9 mouse cellular contexts compared by ENCODE assay signal in the genomic region with DNA sequence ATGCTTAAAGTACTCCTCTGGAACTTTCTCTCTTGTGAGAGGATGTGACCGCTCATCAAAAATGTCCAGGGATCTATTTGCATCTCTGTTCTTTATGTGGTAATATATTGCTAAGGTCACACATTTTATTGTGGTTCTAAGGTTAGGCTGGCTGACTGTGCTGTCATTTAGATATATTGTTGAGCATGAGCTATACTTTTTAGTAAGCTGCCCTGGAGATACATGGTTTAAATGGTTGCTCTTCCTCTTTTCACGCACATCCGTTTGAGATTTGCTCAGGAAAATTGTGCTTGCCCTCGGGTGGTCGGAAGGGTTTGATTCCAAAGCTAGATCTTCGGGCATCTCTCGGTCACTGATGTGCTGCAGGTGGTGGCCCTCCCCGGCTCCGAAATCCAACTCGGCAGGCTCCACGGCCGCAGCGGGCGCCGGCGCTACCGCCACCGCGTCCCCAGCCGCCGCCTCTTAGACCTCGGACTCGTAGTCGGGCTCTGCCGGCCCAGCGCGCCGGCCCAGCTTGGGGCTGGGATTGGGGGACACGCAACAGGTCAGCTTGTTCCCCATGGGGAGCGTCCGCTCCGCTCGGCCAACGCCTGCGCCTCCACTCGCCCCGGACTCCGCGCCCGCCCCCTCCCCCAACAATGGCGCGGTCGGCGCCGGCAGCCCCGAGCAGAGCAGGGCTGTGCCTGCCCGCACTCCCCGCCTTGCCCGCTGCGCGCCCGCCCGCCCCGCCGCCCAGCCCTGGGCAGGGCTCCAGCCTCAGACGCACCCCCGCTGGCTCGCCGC. TPM values are rescaled to one million over a fixed set of nuclear protein-coding genes. Genes with fewer than 3 reads are reported as not detected.
A peak's percentile ranks its signal among the peaks of the same experiment; 100 is the strongest.
DNase-seq lines count a peak whose midpoint lies in the region; ATAC-seq and TF ChIP-seq lines count a peak whose summit lies in the region.
"Had no signal": no experiment of that assay in that cellular context is flagged by ENCODE, and none has a peak within 500 bp of the region (broad histone marks: within the 10 kb centered on the region; RNA-seq: fewer than 3 reads in every experiment).

No protein-coding gene starts in this region.

- H3K9ac ChIP-seq in embryonic facial prominence, embryonic 14.5 days (ENCODE audit: low read depth, low read length): peak overlapping the region; percentile 61
- peak overlapping the region; percentile 57 for H3K9ac ChIP-seq in hindbrain, embryonic 14.5 days
- 0 out of 2 replicates have a peak overlapping the region, but pooled peaks have one; percentile 19 for H3K9ac ChIP-seq in lung, postnatal 0 days (replicated peaks; ENCODE audit: low read depth)

- peak; percentile 3 for DNase-seq in left cerebral cortex, postnatal 4 days
- no peak for DNase-seq in left cerebral cortex, postnatal 14 days (ENCODE audit: low spot score in 2 of 2)
- DNase-seq in embryonic facial prominence, embryonic 14.5 days (ENCODE audit: low spot score): peak; percentile 3
- DNase-seq in hindbrain, embryonic 14.5 days (ENCODE audit: low spot score): peak; percentile 30
- DNase-seq in lung, postnatal 0 days (ENCODE audit: low spot score): peak; percentile 21
- no peak for DNase-seq in cerebellum, adult 18-20 months

- peak overlapping the region; percentile 59 for H3K4me2 ChIP-seq in embryonic facial prominence, embryonic 14.5 days (ENCODE audit: low read depth, low read length)
- H3K4me2 ChIP-seq in hindbrain, embryonic 14.5 days (replicated peaks): peak overlapping the region; percentile 64
- H3K4me2 ChIP-seq in lung, postnatal 0 days (replicated peaks; ENCODE audit: low read depth, low read length): peak overlapping the region; percentile 62

- intact Hi-C loops in left cerebral cortex, postnatal 4 days (cut with DNase I): no loop called here
- intact Hi-C loops in left cerebral cortex, postnatal 14 days (cut with DNase I): no loop called here

- H3K9me3 ChIP-seq in embryonic facial prominence, embryonic 14.5 days (ENCODE audit: control insufficient read depth, low read length): no peaks in the 10 kb centered on the region
- H3K9me3 ChIP-seq in hindbrain, embryonic 14.5 days (ENCODE audit: control insufficient read depth, low read length): no peaks in the 10 kb centered on the region
- H3K9me3 ChIP-seq in lung, postnatal 0 days (ENCODE audit: low read length): no peaks in the 10 kb centered on the region

- H3K4me3 ChIP-seq in embryonic facial prominence, embryonic 14.5 days (ENCODE audit: low read depth, low read length): peak overlapping the region; percentile 47
- H3K4me3 ChIP-seq in hindbrain, embryonic 14.5 days (replicated peaks; ENCODE audit: low read length): peak overlapping the region; percentile 47
- H3K4me3 ChIP-seq in lung, postnatal 0 days (ENCODE audit: low read depth, low read length): peak overlapping the region; percentile 43
- peak overlapping the region; percentile 78 for H3K4me3 ChIP-seq in testis, adult 2 months (ENCODE audit: control insufficient read depth, low read depth, low read length)

- TF ChIP-seq EP300 in lung, postnatal 0 days (IDR thresholded peaks at IDR 0.05): no peak

- H3K27me3 ChIP-seq in embryonic facial prominence, embryonic 14.5 days (replicated peaks; ENCODE audit: control insufficient read depth, insufficient read depth, low read length): no peaks in the 10 kb centered on the region
- no peaks in the 10 kb centered on the region for H3K27me3 ChIP-seq in hindbrain, embryonic 14.5 days (ENCODE audit: control insufficient read depth, insufficient read depth, low read length)
- no peaks in the 10 kb centered on the region for H3K27me3 ChIP-seq in lung, postnatal 0 days (replicated peaks; ENCODE audit: insufficient read depth, low read length)
- no peaks in the 10 kb centered on the region for H3K27me3 ChIP-seq in testis, adult 2 months (ENCODE audit: control insufficient read depth, insufficient read depth, low read length)

- TF ChIP-seq CTCF in lung, postnatal 0 days (IDR thresholded peaks at IDR 0.05): no peak
- no peak for TF ChIP-seq CTCF in testis, adult 2 months (IDR thresholded peaks at IDR 0.05; ENCODE audit: control insufficient read depth, insufficient read depth, insufficient replicate concordance, low read depth, low read length)

- no peak overlapping the region for H3K27ac ChIP-seq in embryonic facial prominence, embryonic 14.5 days (replicated peaks; ENCODE audit: low read depth, low read length)
- no peak overlapping the region for H3K27ac ChIP-seq in hindbrain, embryonic 14.5 days
- no peak overlapping the region for H3K27ac ChIP-seq in lung, postnatal 0 days (ENCODE audit: low read length)
- H3K27ac ChIP-seq in testis, adult 2 months (ENCODE audit: control insufficient read depth, insufficient read depth, low read depth, low read length): no peak overlapping the region

- peak; percentile 82 for ATAC-seq in embryonic facial prominence, embryonic 14.5 days (ENCODE audit: low read depth)
- peak; percentile 94 for ATAC-seq in hindbrain, embryonic 14.5 days (ENCODE audit: low FRiP score)
- ATAC-seq in lung, postnatal 0 days: peak; percentile 91
- no peak for ATAC-seq in inflammation-experienced regulatory T-cells, adult 6 months

- WGBS in embryonic facial prominence, embryonic 14.5 days: 4% methylated on average over 27 of the region's 59 CpGs
- 3% methylated on average over 59 of the region's 59 CpGs for WGBS in hindbrain, embryonic 14.5 days
- 3% methylated on average over 39 of the region's 59 CpGs for WGBS in lung, postnatal 0 days

- TF ChIP-seq POLR2A in testis, adult 2 months (IDR thresholded peaks at IDR 0.05; ENCODE audit: control insufficient read depth, low read depth, low read length): no peak

- no peaks in the 10 kb centered on the region for H3K36me3 ChIP-seq in embryonic facial prominence, embryonic 14.5 days (ENCODE audit: control insufficient read depth, insufficient read depth, low read length)
- H3K36me3 ChIP-seq in hindbrain, embryonic 14.5 days (replicated peaks; ENCODE audit: control insufficient read depth, insufficient read depth): no peaks in the 10 kb centered on the region
- no peaks in the 10 kb centered on the region for H3K36me3 ChIP-seq in lung, postnatal 0 days (ENCODE audit: insufficient read depth, low read length)
- no peaks in the 10 kb centered on the region for H3K36me3 ChIP-seq in testis, adult 2 months (ENCODE audit: control insufficient read depth, insufficient read depth, low read length)

- no peaks in the 10 kb centered on the region for H3K4me1 ChIP-seq in embryonic facial prominence, embryonic 14.5 days (ENCODE audit: control insufficient read depth, insufficient read depth, low read length)
- H3K4me1 ChIP-seq in hindbrain, embryonic 14.5 days (replicated peaks; ENCODE audit: control insufficient read depth, insufficient read depth, low read length): no peaks in the 10 kb centered on the region
- no peaks in the 10 kb centered on the region for H3K4me1 ChIP-seq in lung, postnatal 0 days (ENCODE audit: insufficient read depth, low read depth, low read length)
- H3K4me1 ChIP-seq in testis, adult 2 months (ENCODE audit: control insufficient read depth, insufficient read depth, low read length): peaks cover 3% of the 10 kb centered on the region

RNA-seq across cellular contexts. Expression of a gene that starts 5.9 kb away (rescaled TPM):
- under 1 TPM in 1 of 2 experiments, not detected in 1; 0.30 TPM for total RNA-seq in left cerebral cortex, postnatal 4 days (2021)
- under 1 TPM; 0.21 to 0.55 TPM for total RNA-seq in left cerebral cortex, postnatal 14 days (2021)
- 0.87 and 1.4 TPM in 2 replicates for polyA plus RNA-seq in embryonic facial prominence, embryonic 14.5 days (2014; fragmentation: Nextera tagmentation; extraction: Ambion mirVana)
- polyA plus RNA-seq in hindbrain, embryonic 14.5 days (2014; fragmentation: Nextera tagmentation; extraction: Ambion mirVana): 0.19 and 0.70 TPM in 2 replicates
- polyA plus RNA-seq in lung, postnatal 0 days (2015; fragmentation: Nextera tagmentation; extraction: Ambion mirVana): 1.9 and 2.1 TPM in 2 replicates
- polyA plus RNA-seq in testis, adult 2 months (2012; rRNA removed): 0.25 and 0.38 TPM in 2 replicates
- 10 to 100 TPM; 24.8 to 39.3 (median 34.8) TPM for polyA plus RNA-seq in inflammation-experienced regulatory T-cells, adult 6 months (2017; shearing (Covaris generic))

RNA-seq across cellular contexts. Expression of a gene that starts 36.8 kb away (rescaled TPM):
- total RNA-seq in left cerebral cortex, postnatal 4 days (2021): under 1 TPM; 0.52 to 0.56 TPM
- total RNA-seq in left cerebral cortex, postnatal 14 days (2021): under 1 TPM; 0.57 to 0.70 TPM
- polyA plus RNA-seq in embryonic facial prominence, embryonic 14.5 days (2014; fragmentation: Nextera tagmentation; extraction: Ambion mirVana): 1.9 and 2.1 TPM in 2 replicates
- polyA plus RNA-seq in hindbrain, embryonic 14.5 days (2014; fragmentation: Nextera tagmentation; extraction: Ambion mirVana): 0.43 and 0.83 TPM in 2 replicates
- polyA plus RNA-seq in lung, postnatal 0 days (2015; fragmentation: Nextera tagmentation; extraction: Ambion mirVana): 5.2 and 5.3 TPM in 2 replicates
- polyA plus RNA-seq in testis, adult 2 months (2012; rRNA removed): 0.17 and 0.32 TPM in 2 replicates
- polyA plus RNA-seq in inflammation-experienced regulatory T-cells, adult 6 months (2017; shearing (Covaris generic)): 10 to 100 TPM; 72.9 to 76.3 (median 75.4) TPM

RNA-seq across cellular contexts. Expression of a gene that starts 48.2 kb away (rescaled TPM):
- not detected for total RNA-seq in left cerebral cortex, postnatal 4 days (2021)
- not detected for total RNA-seq in left cerebral cortex, postnatal 14 days (2021)
- not detected in 2 replicates for polyA plus RNA-seq in embryonic facial prominence, embryonic 14.5 days (2014; fragmentation: Nextera tagmentation; extraction: Ambion mirVana)
- not detected in 2 replicates for polyA plus RNA-seq in hindbrain, embryonic 14.5 days (2014; fragmentation: Nextera tagmentation; extraction: Ambion mirVana)
- not detected in 2 replicates for polyA plus RNA-seq in lung, postnatal 0 days (2015; fragmentation: Nextera tagmentation; extraction: Ambion mirVana)
- polyA plus RNA-seq in testis, adult 2 months (2012; rRNA removed): not detected in 2 replicates
- not detected for polyA plus RNA-seq in inflammation-experienced regulatory T-cells, adult 6 months (2017; shearing (Covaris generic))
- total RNA-seq: hematopoietic stem cell, adult 5-6 weeks had no signal

RNA-seq across cellular contexts. Expression of a gene that starts 58.9 kb away (rescaled TPM):
- not detected for total RNA-seq in left cerebral cortex, postnatal 4 days (2021)
- not detected for total RNA-seq in left cerebral cortex, postnatal 14 days (2021)
- 0.04 and 0.10 TPM in 2 replicates for polyA plus RNA-seq in embryonic facial prominence, embryonic 14.5 days (2014; fragmentation: Nextera tagmentation; extraction: Ambion mirVana)
- 0.04 and 0.07 TPM in 2 replicates for polyA plus RNA-seq in hindbrain, embryonic 14.5 days (2014; fragmentation: Nextera tagmentation; extraction: Ambion mirVana)
- not detected in 2 replicates for polyA plus RNA-seq in lung, postnatal 0 days (2015; fragmentation: Nextera tagmentation; extraction: Ambion mirVana)
- polyA plus RNA-seq in testis, adult 2 months (2012; rRNA removed): 0.20 TPM in 1 of 2 replicates, not detected in the other
- under 1 TPM in 1 of 3 experiments, not detected in 2; 0.13 TPM for polyA plus RNA-seq in inflammation-experienced regulatory T-cells, adult 6 months (2017; shearing (Covaris generic))
- total RNA-seq: hematopoietic stem cell, adult 5-6 weeks had no signal

Comparison
In these comparisons a context has a peak if more than half of its experiments do, and no peak if none do; other contexts are left out.
1. DNase-seq: peak in left cerebral cortex, postnatal 4 days (single experiment), embryonic facial prominence, embryonic 14.5 days (single experiment), hindbrain, embryonic 14.5 days (single experiment) and lung, postnatal 0 days (single experiment); none in left cerebral cortex, postnatal 14 days (0 of 2) and cerebellum, adult 18-20 months (0 of 2).
2. RNA of a gene that starts 36.8 kb away (polyA plus RNA-seq): 72.9 to 76.3 TPM in inflammation-experienced regulatory T-cells, adult 6 months; 5.2 to 5.3 TPM in lung, postnatal 0 days, 1.9 to 2.1 TPM in embryonic facial prominence, embryonic 14.5 days, 0.43 to 0.83 TPM in hindbrain, embryonic 14.5 days and 0.17 to 0.32 TPM in testis, adult 2 months; every median in the first group is over 10 times any median in the second.
3. Peak in every context shown above with its lines, with median percentiles within 50 percentile points of each other: H3K4me2 ChIP-seq, H3K4me3 ChIP-seq and H3K9ac ChIP-seq.